Mouse (Mus musculus): ENCODE results near the gene Pilra. TPM values are rescaled to one million over a fixed set of nuclear protein-coding genes. Genes with fewer than 3 reads are reported as not detected.

The Pilra gene
- total and polyA plus RNA-seq, 2 experiments from 2014 or later = 0.09 TPM; not detected in 1

DNA sequence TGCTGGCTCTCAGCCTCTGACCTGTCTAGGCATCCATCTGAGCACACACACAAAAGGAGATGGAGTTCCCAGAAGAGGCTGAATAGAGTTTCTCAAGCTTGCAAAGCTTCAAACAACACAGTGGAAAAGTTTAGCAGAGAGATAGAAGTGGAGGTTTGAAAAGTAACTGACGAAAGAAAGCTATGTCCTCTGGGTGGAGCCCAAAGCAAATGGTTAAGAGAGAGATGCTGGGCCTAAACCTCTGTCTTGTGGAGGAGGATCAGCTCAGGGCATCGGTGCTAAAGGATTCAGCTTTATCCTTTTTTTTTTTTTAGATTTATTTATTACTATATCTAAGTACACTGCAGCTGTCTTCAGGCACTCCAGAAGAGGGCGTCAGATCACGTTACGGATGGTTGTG is 27.8 kb downstream of the Pilra start:
- DNase-seq (ENCODE audit: low spot score) (no peak), ATAC-seq (ENCODE audit: low FRiP score) (no peak)
- Histone ChIP-seq H3K27ac (ENCODE audit: low read depth, low read length) (no peak overlapping the region), H3K36me3 (ENCODE audit: insufficient read depth, low read length) (no peaks in the 10 kb centered on the region; the same call in 1 of the 2 replicates), H3K4me1 (ENCODE audit: insufficient read depth, low read length) (no peaks in the 10 kb centered on the region), H3K9me3 (ENCODE audit: low read length) (no peaks in the 10 kb centered on the region), H3K4me3 (ENCODE audit: low read depth, low read length) (no peak overlapping the region), H3K27me3 (ENCODE audit: insufficient read depth, low read length) (no peaks in the 10 kb centered on the region), H3K9ac (replicated peaks; ENCODE audit: low read length, poor library complexity, severe bottlenecking) (no peak overlapping the region), H3K4me2 (ENCODE audit: low read depth, low read length, poor library complexity, severe bottlenecking) (no peak overlapping the region)
- TF ChIP-seq CTCF (IDR thresholded peaks at IDR 0.05) = no peak
- WGBS = 82% methylated on average over 5 of the region's 5 CpGs

DNA sequence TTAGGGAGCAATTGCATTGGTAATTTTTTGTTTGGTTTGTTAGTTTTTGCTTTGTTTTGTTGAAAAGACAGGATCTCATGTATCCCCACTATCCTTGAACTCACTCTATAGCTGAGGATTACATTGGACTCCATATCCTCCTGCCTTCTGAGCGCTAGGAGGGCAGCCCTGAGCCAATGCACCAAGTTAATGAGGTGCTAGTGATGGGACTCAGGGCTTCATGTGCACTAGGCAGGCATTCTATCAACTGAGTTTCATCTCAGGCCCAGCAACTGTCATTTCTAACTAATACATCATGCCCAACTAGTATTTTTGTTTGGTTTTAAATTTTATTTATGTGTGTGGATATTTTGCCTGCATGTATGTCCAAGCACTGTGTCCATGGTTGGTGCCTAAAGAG is 29.9 kb downstream of the Pilra start:
- TF ChIP-seq CTCF (IDR thresholded peaks at IDR 0.05) = no peak
- WGBS = 94% methylated on average over 1 of the region's 1 CpGs
- no peak for DNase-seq (ENCODE audit: low spot score)

DNA sequence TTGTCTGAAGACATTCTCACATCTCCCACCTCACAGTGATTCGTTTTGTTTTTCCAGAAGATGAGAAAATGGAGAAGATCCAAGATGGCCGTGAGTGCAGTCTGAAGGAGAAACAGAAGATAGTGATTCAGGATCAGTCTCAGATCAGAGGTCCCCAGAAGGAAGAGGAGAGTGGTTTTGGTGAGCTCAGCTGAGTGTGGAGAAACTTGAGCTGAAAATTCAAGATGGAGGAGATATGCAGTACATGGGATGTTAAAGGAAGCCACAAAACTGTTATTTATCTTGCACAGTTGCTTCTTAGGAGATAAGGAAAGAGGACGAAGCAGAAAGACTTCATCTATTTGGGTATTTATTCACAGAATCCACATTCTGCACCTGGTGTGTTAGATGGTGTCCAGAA is 35.2 kb downstream of the Pilra start:
- H3K9me3 ChIP-seq (ENCODE audit: low read length) = no peaks in the 10 kb centered on the region
- no peak overlapping the region for H3K4me2 ChIP-seq (ENCODE audit: low read depth, low read length, poor library complexity, severe bottlenecking)
- H3K27ac ChIP-seq (ENCODE audit: low read depth, low read length) = no peak overlapping the region
- no peaks in the 10 kb centered on the region for H3K36me3 ChIP-seq (ENCODE audit: insufficient read depth, low read length)
- ATAC-seq (ENCODE audit: low FRiP score) = no peak
- no peaks in the 10 kb centered on the region for H3K4me1 ChIP-seq (ENCODE audit: insufficient read depth, low read length)
- no peak for TF ChIP-seq CTCF (IDR thresholded peaks at IDR 0.05)
- no peak overlapping the region for H3K4me3 ChIP-seq (ENCODE audit: low read depth, low read length)
- 80% methylated on average over 3 of the region's 3 CpGs for WGBS
- no peak overlapping the region for H3K9ac ChIP-seq (replicated peaks; ENCODE audit: low read length, poor library complexity, severe bottlenecking)
- H3K27me3 ChIP-seq (ENCODE audit: insufficient read depth, low read length) = no peaks in the 10 kb centered on the region
- no peak for DNase-seq (ENCODE audit: low spot score)

More for the DNA sequence above, 29.9 kb downstream of the Pilra start:
- Histone ChIP-seq H3K4me3 (ENCODE audit: low read depth, low read length) (no peak overlapping the region), H3K4me1 (ENCODE audit: insufficient read depth, low read length) (no peaks in the 10 kb centered on the region), H3K36me3 (ENCODE audit: insufficient read depth, low read length) (no peaks in the 10 kb centered on the region), H3K9ac (replicated peaks; ENCODE audit: low read length, poor library complexity, severe bottlenecking) (no peak overlapping the region), H3K9me3 (ENCODE audit: low read length) (no peaks in the 10 kb centered on the region), H3K4me2 (ENCODE audit: low read depth, low read length, poor library complexity, severe bottlenecking) (no peak overlapping the region), H3K27me3 (ENCODE audit: insufficient read depth, low read length) (no peaks in the 10 kb centered on the region), H3K27ac (ENCODE audit: low read depth, low read length) (no peak overlapping the region)
- no peak for ATAC-seq (ENCODE audit: low FRiP score)

DNA sequence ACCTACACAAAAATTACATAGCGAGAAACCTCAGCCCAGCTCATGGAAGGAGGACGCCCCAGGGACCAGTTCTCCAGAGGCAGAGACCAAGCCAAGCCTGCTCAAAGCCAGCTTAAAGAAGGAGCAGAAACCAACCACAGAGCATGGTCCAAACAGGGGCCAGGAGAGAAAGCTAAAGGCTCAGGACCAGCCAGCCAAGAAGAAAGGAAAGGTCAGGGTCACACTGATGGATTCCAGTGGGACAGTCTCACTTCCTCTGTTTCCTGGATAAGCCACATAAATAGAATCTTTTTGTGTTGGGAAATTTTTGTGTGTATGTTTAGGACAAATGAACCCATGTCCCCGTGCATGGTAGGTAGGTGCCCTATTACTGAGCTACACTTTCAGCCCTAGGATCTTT is 39.5 kb downstream of the Pilra start:
- ATAC-seq (ENCODE audit: low FRiP score) = no peak
- Histone ChIP-seq H3K27ac (ENCODE audit: low read depth, low read length) (no peak overlapping the region), H3K9ac (replicated peaks; ENCODE audit: low read length, poor library complexity, severe bottlenecking) (no peak overlapping the region), H3K4me3 (ENCODE audit: low read depth, low read length) (no peak overlapping the region), H3K4me2 (ENCODE audit: low read depth, low read length, poor library complexity, severe bottlenecking) (no peak overlapping the region), H3K4me1 (ENCODE audit: insufficient read depth, low read length) (no peaks in the 10 kb centered on the region), H3K36me3 (ENCODE audit: insufficient read depth, low read length) (no peaks in the 10 kb centered on the region), H3K9me3 (ENCODE audit: low read length) (no peaks in the 10 kb centered on the region), H3K27me3 (ENCODE audit: insufficient read depth, low read length) (no peaks in the 10 kb centered on the region)
- no peak for TF ChIP-seq CTCF (IDR thresholded peaks at IDR 0.05)
- no peak for DNase-seq (ENCODE audit: low spot score)
- WGBS = 82% methylated on average over 3 of the region's 3 CpGs

DNA sequence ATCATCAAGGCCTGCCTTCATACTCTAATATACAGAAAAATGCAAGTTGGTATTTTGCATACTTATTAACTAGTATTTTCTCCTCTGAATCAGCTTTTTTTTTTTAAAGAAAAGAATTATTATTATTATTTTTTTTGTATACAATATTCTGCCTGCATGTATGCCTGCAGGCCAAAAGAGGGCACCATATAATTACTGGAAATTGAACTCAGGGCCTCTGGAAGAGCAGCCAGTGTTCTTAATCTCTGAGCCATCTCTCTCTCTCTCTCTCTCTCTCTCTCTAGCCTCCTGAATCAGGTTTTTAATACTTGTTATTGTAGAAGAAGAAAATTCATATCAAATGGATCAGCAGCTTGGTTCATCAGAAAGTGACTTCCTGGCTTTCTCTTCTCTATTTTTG is 44.5 kb downstream of the Pilra start:
- no peaks in the 10 kb centered on the region for H3K36me3 ChIP-seq (ENCODE audit: insufficient read depth, low read length)
- ATAC-seq (ENCODE audit: low FRiP score) (no peak), DNase-seq (ENCODE audit: low spot score) (no peak)

DNA sequence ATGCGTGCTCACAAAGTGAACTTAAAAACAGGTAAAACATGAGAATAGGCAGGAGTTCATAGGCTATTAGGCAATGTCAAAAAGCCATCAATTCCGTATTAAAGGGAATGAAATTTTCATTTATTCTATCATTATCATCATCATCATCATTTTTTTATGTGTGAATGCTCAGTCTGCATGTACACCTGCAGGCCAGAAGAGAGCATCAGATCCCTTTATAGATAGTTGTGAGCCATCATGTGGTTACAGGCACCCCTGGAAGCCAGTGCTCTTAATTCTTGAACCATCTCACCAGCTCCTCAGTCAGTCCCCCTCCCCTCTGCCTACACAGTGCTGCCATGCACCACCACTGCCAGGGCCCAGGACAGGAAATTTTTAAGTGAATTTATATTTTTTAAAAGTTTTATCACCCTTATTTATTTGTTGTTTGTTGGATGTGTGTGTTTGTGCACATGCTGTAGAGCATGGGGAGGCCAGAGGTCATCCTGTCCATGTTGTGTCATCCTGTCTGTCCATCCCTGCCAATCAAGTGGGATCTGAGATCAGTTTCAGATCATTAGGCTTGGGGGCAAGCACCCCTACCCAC is 47.0 kb downstream of the Pilra start:
- Histone ChIP-seq H3K9ac (replicated peaks; ENCODE audit: low read length, poor library complexity, severe bottlenecking) (no peak overlapping the region), H3K27me3 (ENCODE audit: insufficient read depth, low read length) (no peaks in the 10 kb centered on the region), H3K36me3 (ENCODE audit: insufficient read depth, low read length) (no peaks in the 10 kb centered on the region), H3K9me3 (ENCODE audit: low read length) (no peaks in the 10 kb centered on the region), H3K27ac (ENCODE audit: low read depth, low read length) (no peak overlapping the region), H3K4me1 (ENCODE audit: insufficient read depth, low read length) (peaks cover 14% of the 10 kb centered on the region), H3K4me3 (ENCODE audit: low read depth, low read length) (no peak overlapping the region), H3K4me2 (ENCODE audit: low read depth, low read length, poor library complexity, severe bottlenecking) (no peak overlapping the region)
- TF ChIP-seq CTCF (IDR thresholded peaks at IDR 0.05) = peak; percentile 33; the same call in 1 of the 2 replicates
- WGBS = 96% methylated on average over 2 of the region's 2 CpGs
- ATAC-seq (ENCODE audit: low FRiP score) (no peak), DNase-seq (ENCODE audit: low spot score) (no peak)

More for the DNA sequence above, 44.5 kb downstream of the Pilra start:
- H3K4me3 ChIP-seq (ENCODE audit: low read depth, low read length) = no peak overlapping the region
- 0 out of 2 replicates have a peak, but pooled peaks cover 2% of the 10 kb centered on the region for H3K4me1 ChIP-seq (ENCODE audit: insufficient read depth, low read length)
- no peak overlapping the region for H3K27ac ChIP-seq (ENCODE audit: low read depth, low read length)
- peak; percentile 59 for TF ChIP-seq CTCF (IDR thresholded peaks at IDR 0.05)
- H3K27me3 ChIP-seq (ENCODE audit: insufficient read depth, low read length) = no peaks in the 10 kb centered on the region
- no peak overlapping the region for H3K9ac ChIP-seq (replicated peaks; ENCODE audit: low read length, poor library complexity, severe bottlenecking)
- H3K4me2 ChIP-seq (ENCODE audit: low read depth, low read length, poor library complexity, severe bottlenecking) = no peak overlapping the region
- no peaks in the 10 kb centered on the region for H3K9me3 ChIP-seq (ENCODE audit: low read length)

Data from midbrain, postnatal 0 days (tissue).